Mouse (Mus musculus): ENCODE measurements around the gene Ppm1g.

GRCm38 (mm10) chr5:31199893-31200292, 20.6 kb downstream of the Ppm1g start:
- TF ChIP-seq CTCF (IDR thresholded peaks at IDR 0.05; ENCODE audit: low read depth) (peak; percentile 39), EP300 (IDR thresholded peaks at IDR 0.05; ENCODE audit: low read depth) (no peak)

Measured in liver, postnatal 0 days (tissue).